Mouse (Mus musculus): Measurements from ENCODE around the gene Itgbl1.

Gene Itgbl1

GRCm38 (mm10) chr14:123967996-123968395 is 308.2 kb downstream of the Itgbl1 start:
- DNase-seq (ENCODE audit: extremely low spot score): no peak

- no peak for DNase-seq (ENCODE audit: extremely low spot score)
Observed at GRCm38 (mm10) chr14:123990591-123991195, 330.9 kb downstream of the Itgbl1 start.

All from embryo, embryonic 9.5 days (tissue).